Comparison of ENCODE assay signal across 8 mouse cellular contexts in genomic region chr10:80227166-80227539, GRCm38 (mm10). TPM values are rescaled to one million over a fixed set of nuclear protein-coding genes. Genes with fewer than 3 reads are reported as not detected.
DNase-seq lines count a peak whose midpoint lies in the region; ATAC-seq and TF ChIP-seq lines count a peak whose summit lies in the region.

No protein-coding gene starts in this region.

- peak; percentile 14 for DNase-seq in cerebellum, adult 9-11 months
- no peak for DNase-seq in cerebellum, postnatal 36 days
- DNase-seq in testis, postnatal 14 days (ENCODE audit: low spot score) = no peak
- no peak for DNase-seq in liver, embryonic 11.5 days (ENCODE audit: low spot score)
- DNase-seq in natural killer cell, adult 2 months (ENCODE audit: low spot score in 2 of 2) = no peak
- no peak for DNase-seq in adrenal gland, postnatal 36 days

- no peak for TF ChIP-seq POLR2A in testis, adult 2 months (IDR thresholded peaks at IDR 0.05; ENCODE audit: control insufficient read depth, low read depth, low read length)

- peak; percentile 1; the same call in 1 of the 2 replicates for ATAC-seq in liver, embryonic 11.5 days (replicated peaks; ENCODE audit: low FRiP score)
- no peak for ATAC-seq in CD4-positive, CD25-positive, alpha-beta regulatory T cell, adult 4 months

- peaks cover 6% of the 10 kb centered on the region for H3K36me3 ChIP-seq in testis, adult 2 months (ENCODE audit: control insufficient read depth, insufficient read depth, low read length)
- peaks cover 14% of the 10 kb centered on the region for H3K36me3 ChIP-seq in liver, embryonic 11.5 days (ENCODE audit: control insufficient read depth, insufficient read depth, low read length)

- no peak for TF ChIP-seq CTCF in testis, adult 2 months (IDR thresholded peaks at IDR 0.05; ENCODE audit: control insufficient read depth, insufficient read depth, insufficient replicate concordance, low read depth, low read length)

- H3K9ac ChIP-seq in liver, embryonic 11.5 days (ENCODE audit: low read depth, low read length) = peak overlapping the region; percentile 94

- peak overlapping the region; percentile 98 for H3K27ac ChIP-seq in testis, adult 2 months (ENCODE audit: control insufficient read depth, insufficient read depth, low read depth, low read length)
- peak overlapping the region; percentile 96 for H3K27ac ChIP-seq in liver, embryonic 11.5 days (ENCODE audit: low read depth, low read length)

- H3K27me3 ChIP-seq in testis, adult 2 months (ENCODE audit: control insufficient read depth, insufficient read depth, low read length) = no peaks in the 10 kb centered on the region
- no peaks in the 10 kb centered on the region for H3K27me3 ChIP-seq in liver, embryonic 11.5 days (replicated peaks; ENCODE audit: control insufficient read depth, insufficient read depth, low read length)

- no peaks in the 10 kb centered on the region for H3K9me3 ChIP-seq in liver, embryonic 11.5 days (ENCODE audit: control insufficient read depth, low read length)

- WGBS in liver, embryonic 11.5 days = 10% methylated on average over 10 of the region's 10 CpGs

- peak overlapping the region; percentile 98 for H3K4me3 ChIP-seq in testis, adult 2 months (ENCODE audit: control insufficient read depth, low read depth, low read length)
- H3K4me3 ChIP-seq in liver, embryonic 11.5 days (ENCODE audit: low read depth, low read length) = peak overlapping the region; percentile 90

- peaks cover 22% of the 10 kb centered on the region for H3K4me1 ChIP-seq in testis, adult 2 months (ENCODE audit: control insufficient read depth, insufficient read depth, low read length)
- H3K4me1 ChIP-seq in liver, embryonic 11.5 days (replicated peaks; ENCODE audit: control insufficient read depth, insufficient read depth, low read length) = peaks cover 16% of the 10 kb centered on the region

- peak overlapping the region; percentile 92 for H3K4me2 ChIP-seq in liver, embryonic 11.5 days

RNA-seq across cellular contexts. Expression of gene Mum1, which starts 0.9 kb away (rescaled TPM):
- polyA plus RNA-seq in testis, adult 2 months (2012; rRNA removed) = 282 and 295 TPM in 2 replicates
- 67.7 and 71.0 TPM in 2 replicates for polyA plus RNA-seq in liver, embryonic 11.5 days (2014; fragmentation: Nextera tagmentation; extraction: Ambion mirVana)
- polyA plus RNA-seq in CD4-positive, CD25-positive, alpha-beta regulatory T cell, adult 4 months (2017; shearing (Covaris generic)) = 10 to 100 TPM; 73.3 to 96.9 TPM
- 10 to 100 TPM; 20.4 to 21.2 TPM for total RNA-seq in adrenal gland, postnatal 36 days (2021)

RNA-seq across cellular contexts. Expression of gene Ndufs7, which starts 21.8 kb away (rescaled TPM):
- 105 and 132 TPM in 2 replicates for polyA plus RNA-seq in testis, adult 2 months (2012; rRNA removed)
- 401 and 427 TPM in 2 replicates for polyA plus RNA-seq in liver, embryonic 11.5 days (2014; fragmentation: Nextera tagmentation; extraction: Ambion mirVana)
- polyA plus RNA-seq in CD4-positive, CD25-positive, alpha-beta regulatory T cell, adult 4 months (2017; shearing (Covaris generic)) = 100 to 1,000 TPM; 231 to 237 TPM
- total RNA-seq in adrenal gland, postnatal 36 days (2021) = 100 to 1,000 TPM; 266 to 279 TPM

RNA-seq across cellular contexts. Expression of gene Gamt, which starts 33.7 kb away (rescaled TPM):
- 38.5 and 39.6 TPM in 2 replicates for polyA plus RNA-seq in testis, adult 2 months (2012; rRNA removed)
- polyA plus RNA-seq in liver, embryonic 11.5 days (2014; fragmentation: Nextera tagmentation; extraction: Ambion mirVana) = 49.0 and 49.7 TPM in 2 replicates
- under 1 TPM in 1 of 2 experiments, not detected in 1; 0.47 TPM for polyA plus RNA-seq in CD4-positive, CD25-positive, alpha-beta regulatory T cell, adult 4 months (2017; shearing (Covaris generic))
- total RNA-seq in adrenal gland, postnatal 36 days (2021) = 100 to 1,000 TPM; 195 to 311 TPM

RNA-seq across cellular contexts. Expression of gene Dazap1, which starts 34.1 kb away (rescaled TPM):
- 97.5 and 114 TPM in 2 replicates for polyA plus RNA-seq in testis, adult 2 months (2012; rRNA removed)
- 49.2 and 55.0 TPM in 2 replicates for polyA plus RNA-seq in liver, embryonic 11.5 days (2014; fragmentation: Nextera tagmentation; extraction: Ambion mirVana)
- polyA plus RNA-seq in CD4-positive, CD25-positive, alpha-beta regulatory T cell, adult 4 months (2017; shearing (Covaris generic)) = 10 to 100 TPM; 10.4 to 14.7 TPM
- total RNA-seq in adrenal gland, postnatal 36 days (2021) = 10 to 100 TPM; 82.1 to 90.4 TPM

RNA-seq across cellular contexts. Expression of gene Efna2, which starts 47.9 kb away (rescaled TPM):
- 1.1 and 1.4 TPM in 2 replicates for polyA plus RNA-seq in testis, adult 2 months (2012; rRNA removed)
- 9.4 and 10.7 TPM in 2 replicates for polyA plus RNA-seq in liver, embryonic 11.5 days (2014; fragmentation: Nextera tagmentation; extraction: Ambion mirVana)
- under 1 TPM in 1 of 2 experiments, not detected in 1; 0.28 TPM for polyA plus RNA-seq in CD4-positive, CD25-positive, alpha-beta regulatory T cell, adult 4 months (2017; shearing (Covaris generic))
- total RNA-seq in adrenal gland, postnatal 36 days (2021) = 1 to 10 TPM; 2.4 to 3.2 TPM

Comparison
In these comparisons a context has a peak if more than half of its experiments do, and no peak if none do; other contexts are left out.
1. RNA of gene Gamt, which starts 33.7 kb away (polyA plus RNA-seq): 49.0 to 49.7 TPM in liver, embryonic 11.5 days and 38.5 to 39.6 TPM in testis, adult 2 months; 0.47 TPM in CD4-positive, CD25-positive, alpha-beta regulatory T cell, adult 4 months; every median in the first group is over 10 times any median in the second.